Mouse (Mus musculus): ENCODE data around the gene Trank1. TPM values are rescaled to one million over a fixed set of nuclear protein-coding genes. Genes with fewer than 3 reads are reported as not detected.
A peak's percentile ranks its signal among the peaks of the same experiment; 100 is the strongest.

The Trank1 gene
- polyA plus RNA-seq, 1 experiment from 2014 or later: 0.10 TPM

- Histone ChIP-seq H3K4me3 (replicated peaks) (no peak overlapping the region), H3K9ac (replicated peaks) (no peak overlapping the region), H3K9me3 (no peaks in the 10 kb centered on the region), H3K36me3 (no peaks in the 10 kb centered on the region), H3K27ac (no peak overlapping the region), H3K4me2 (no peak overlapping the region), H3K4me1 (replicated peaks) (no peaks in the 10 kb centered on the region), H3K27me3 (no peaks in the 10 kb centered on the region)
- WGBS: 74% methylated on average over 12 of the region's 12 CpGs
- no peak for ATAC-seq (ENCODE audit: insufficient number of reproducible peaks, insufficient read depth, low FRiP score, low TSS enrichment, low read depth)
These were observed 9.2 kb upstream of the Trank1 start for GRCm38 (mm10) chr9:111302196-111302831.

GRCm38 (mm10) chr9:111304036-111304435 lies 7.5 kb upstream of the Trank1 start:
- Histone ChIP-seq H3K9ac (replicated peaks) (no peak overlapping the region), H3K36me3 (no peaks in the 10 kb centered on the region), H3K4me1 (replicated peaks) (no peaks in the 10 kb centered on the region), H3K4me3 (replicated peaks) (no peak overlapping the region), H3K4me2 (no peak overlapping the region), H3K27me3 (peaks cover 2% of the 10 kb centered on the region), H3K27ac (no peak overlapping the region), H3K9me3 (no peaks in the 10 kb centered on the region)
- WGBS: 89% methylated on average over 6 of the region's 6 CpGs
- ATAC-seq (ENCODE audit: insufficient number of reproducible peaks, insufficient read depth, low FRiP score, low TSS enrichment, low read depth): no peak

GRCm38 (mm10) chr9:111306142-111306541 lies 5.4 kb upstream of the Trank1 start:
- Histone ChIP-seq H3K9ac (replicated peaks) (no peak overlapping the region), H3K4me3 (replicated peaks) (no peak overlapping the region), H3K4me1 (replicated peaks) (peaks cover under 1% of the 10 kb centered on the region), H3K27ac (no peak overlapping the region), H3K36me3 (no peaks in the 10 kb centered on the region), H3K4me2 (no peak overlapping the region), H3K27me3 (peaks cover 23% of the 10 kb centered on the region), H3K9me3 (peaks cover 9% of the 10 kb centered on the region)
- WGBS: 67% methylated on average over 7 of the region's 7 CpGs
- no peak for ATAC-seq (ENCODE audit: insufficient number of reproducible peaks, insufficient read depth, low FRiP score, low TSS enrichment, low read depth)

GRCm38 (mm10) chr9:111311843-111312441 lies 403 bp downstream of the Trank1 start:
- no peak for ATAC-seq (ENCODE audit: insufficient number of reproducible peaks, insufficient read depth, low FRiP score, low TSS enrichment, low read depth)
- H3K27me3 ChIP-seq: peaks cover 61% of the 10 kb centered on the region
- H3K4me1 ChIP-seq (replicated peaks): peaks cover 19% of the 10 kb centered on the region

GRCm38 (mm10) chr9:111312442-111313141 lies 1.1 kb downstream of the Trank1 start:
- ATAC-seq (ENCODE audit: insufficient number of reproducible peaks, insufficient read depth, low FRiP score, low TSS enrichment, low read depth): no peak
- H3K4me2 ChIP-seq: peak overlapping the region; percentile 89
- under 1% methylated on average over 56 of the region's 59 CpGs for WGBS

More at GRCm38 (mm10) chr9:111311843-111312441, 403 bp downstream of the Trank1 start:
- Histone ChIP-seq H3K4me3 (replicated peaks) (peak overlapping the region; percentile 55), H3K4me2 (peak overlapping the region; percentile 89), H3K36me3 (no peaks in the 10 kb centered on the region), H3K9me3 (peaks cover 14% of the 10 kb centered on the region), H3K9ac (replicated peaks) (peak overlapping the region; percentile 57), H3K27ac (no peak overlapping the region)
- 1% methylated on average over 80 of the region's 98 CpGs for WGBS

GRCm38 (mm10) chr9:111313299-111313698 lies 1.8 kb downstream of the Trank1 start:
- H3K4me2 ChIP-seq: no peak overlapping the region; the same call in 1 of the 2 replicates
- no peak for ATAC-seq (ENCODE audit: insufficient number of reproducible peaks, insufficient read depth, low FRiP score, low TSS enrichment, low read depth)
- no peak overlapping the region for H3K9ac ChIP-seq (replicated peaks)
- 21% methylated on average over 5 of the region's 6 CpGs for WGBS
- no peak overlapping the region for H3K27ac ChIP-seq
- peaks cover 64% of the 10 kb centered on the region for H3K27me3 ChIP-seq
- H3K9me3 ChIP-seq: peaks cover 14% of the 10 kb centered on the region
- H3K4me1 ChIP-seq (replicated peaks): peaks cover 19% of the 10 kb centered on the region
- H3K36me3 ChIP-seq: no peaks in the 10 kb centered on the region
- no peak overlapping the region for H3K4me3 ChIP-seq (replicated peaks)

More at GRCm38 (mm10) chr9:111312442-111313141, 1.1 kb downstream of the Trank1 start:
- peaks cover 19% of the 10 kb centered on the region for H3K4me1 ChIP-seq (replicated peaks)
- no peak overlapping the region for H3K27ac ChIP-seq
- peaks cover 64% of the 10 kb centered on the region for H3K27me3 ChIP-seq
- peaks cover 14% of the 10 kb centered on the region for H3K9me3 ChIP-seq
- H3K36me3 ChIP-seq: no peaks in the 10 kb centered on the region
- H3K9ac ChIP-seq (replicated peaks): peak overlapping the region; percentile 57
- peak overlapping the region; percentile 55 for H3K4me3 ChIP-seq (replicated peaks)

- peaks cover 14% of the 10 kb centered on the region for H3K9me3 ChIP-seq
- ATAC-seq (ENCODE audit: insufficient number of reproducible peaks, insufficient read depth, low FRiP score, low TSS enrichment, low read depth): no peak
- peaks cover 64% of the 10 kb centered on the region for H3K27me3 ChIP-seq
- no peak overlapping the region for H3K27ac ChIP-seq
- 29% methylated on average over 5 of the region's 5 CpGs for WGBS
- no peak overlapping the region for H3K4me2 ChIP-seq
- H3K36me3 ChIP-seq: no peaks in the 10 kb centered on the region
- no peak overlapping the region for H3K4me3 ChIP-seq (replicated peaks)
- peaks cover 19% of the 10 kb centered on the region for H3K4me1 ChIP-seq (replicated peaks)
- H3K9ac ChIP-seq (replicated peaks): no peak overlapping the region
These were observed 2.3 kb downstream of the Trank1 start for GRCm38 (mm10) chr9:111313793-111314192.

GRCm38 (mm10) chr9:111314219-111314618 lies 2.7 kb downstream of the Trank1 start:
- Histone ChIP-seq H3K36me3 (no peaks in the 10 kb centered on the region), H3K27ac (no peak overlapping the region), H3K4me1 (replicated peaks) (peaks cover 19% of the 10 kb centered on the region), H3K9me3 (peaks cover 14% of the 10 kb centered on the region), H3K9ac (replicated peaks) (no peak overlapping the region), H3K27me3 (peaks cover 60% of the 10 kb centered on the region), H3K4me3 (replicated peaks) (no peak overlapping the region), H3K4me2 (no peak overlapping the region)
- no peak for ATAC-seq (ENCODE audit: insufficient number of reproducible peaks, insufficient read depth, low FRiP score, low TSS enrichment, low read depth)
- 36% methylated on average over 5 of the region's 5 CpGs for WGBS

- H3K9ac ChIP-seq (replicated peaks): no peak overlapping the region
- no peak overlapping the region for H3K4me3 ChIP-seq (replicated peaks)
- no peaks in the 10 kb centered on the region for H3K36me3 ChIP-seq
- H3K27ac ChIP-seq: no peak overlapping the region
- H3K4me2 ChIP-seq: no peak overlapping the region
- no peaks in the 10 kb centered on the region for H3K4me1 ChIP-seq (replicated peaks)
- H3K27me3 ChIP-seq: peaks cover 3% of the 10 kb centered on the region; the same call in 1 of the 2 replicates
- 87% methylated on average over 4 of the region's 4 CpGs for WGBS
- no peak for ATAC-seq (ENCODE audit: insufficient number of reproducible peaks, insufficient read depth, low FRiP score, low TSS enrichment, low read depth)
- no peaks in the 10 kb centered on the region for H3K9me3 ChIP-seq
These were observed 9.4 kb downstream of the Trank1 start for GRCm38 (mm10) chr9:111320912-111321311.

GRCm38 (mm10) chr9:111324881-111325280 lies 13.3 kb downstream of the Trank1 start:
- no peak overlapping the region for H3K4me3 ChIP-seq (replicated peaks)
- H3K27ac ChIP-seq: no peak overlapping the region
- no peaks in the 10 kb centered on the region for H3K36me3 ChIP-seq
- H3K4me1 ChIP-seq (replicated peaks): no peaks in the 10 kb centered on the region
- H3K9me3 ChIP-seq: no peaks in the 10 kb centered on the region
- H3K27me3 ChIP-seq: no peaks in the 10 kb centered on the region
- WGBS: 84% methylated on average over 2 of the region's 2 CpGs
- no peak for ATAC-seq (ENCODE audit: insufficient number of reproducible peaks, insufficient read depth, low FRiP score, low TSS enrichment, low read depth)
- H3K4me2 ChIP-seq: no peak overlapping the region
- H3K9ac ChIP-seq (replicated peaks): no peak overlapping the region

GRCm38 (mm10) chr9:111329881-111330280 lies 18.3 kb downstream of the Trank1 start:
- WGBS: 88% methylated on average over 4 of the region's 4 CpGs
- Histone ChIP-seq H3K4me1 (replicated peaks) (no peaks in the 10 kb centered on the region), H3K4me3 (replicated peaks) (no peak overlapping the region), H3K4me2 (no peak overlapping the region), H3K27ac (no peak overlapping the region), H3K9me3 (no peaks in the 10 kb centered on the region), H3K27me3 (no peaks in the 10 kb centered on the region), H3K9ac (replicated peaks) (no peak overlapping the region), H3K36me3 (no peaks in the 10 kb centered on the region)
- ATAC-seq (ENCODE audit: insufficient number of reproducible peaks, insufficient read depth, low FRiP score, low TSS enrichment, low read depth): no peak
